Mouse (Mus musculus) urinary bladder, postnatal 10 days (tissue): ENCODE measurements around the gene Stk17b.
"Not testable (repeated sequence)": the region's sequence is repeated elsewhere in the genome, so short reads cannot be mapped to it uniquely, and the experiment has no call there.

Experiments
- DNase-seq: peaks from one replicate; pipeline ENCODE4 v3.0.0; 2022; ENCODE audit warnings: low spot score

Stk17b gene

DNA sequence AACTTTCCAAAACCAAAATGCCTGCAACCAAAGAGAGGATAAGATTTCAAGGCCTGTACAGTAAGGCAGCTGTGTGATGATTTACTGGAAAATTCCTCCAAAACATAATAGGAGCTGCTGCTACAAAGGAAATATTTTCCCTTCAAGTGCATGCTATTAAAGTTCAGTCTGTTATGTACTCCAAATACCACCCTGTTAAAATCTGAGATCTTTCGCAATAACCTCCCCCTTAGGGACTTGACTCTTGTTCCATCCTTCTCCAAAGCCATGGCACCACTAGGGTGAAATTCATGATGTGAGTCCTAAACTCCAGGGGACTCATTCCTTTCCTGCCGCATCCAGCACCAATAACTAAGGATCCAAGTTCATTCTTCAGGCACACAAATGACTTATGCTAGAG, 58.1 kb downstream of the Stk17b start:
- no peak for DNase-seq

DNA sequence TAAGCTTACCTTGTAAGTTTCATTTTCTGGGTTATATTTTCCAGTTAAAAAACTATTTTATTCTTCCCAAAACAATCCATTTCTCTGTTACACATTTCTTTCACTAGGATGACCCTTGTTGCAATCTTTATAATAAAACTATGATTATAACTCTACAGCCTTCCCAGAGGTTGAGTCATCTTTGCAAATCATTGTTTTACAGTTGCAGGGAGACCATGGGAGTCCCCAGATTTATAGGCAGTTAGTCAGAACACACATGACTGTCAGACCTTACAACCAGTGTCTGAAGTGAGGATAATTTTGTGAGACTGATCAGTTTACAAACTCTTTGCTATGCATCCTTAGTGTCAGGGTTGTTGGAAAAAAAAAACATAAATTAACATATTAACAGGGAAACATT, 63.7 kb downstream of the Stk17b start:
- no peak for DNase-seq

- no peak for DNase-seq
Measured at GRCm38 (mm10) chr1:53720601-53721351, 64.2 kb downstream of the Stk17b start.

DNA sequence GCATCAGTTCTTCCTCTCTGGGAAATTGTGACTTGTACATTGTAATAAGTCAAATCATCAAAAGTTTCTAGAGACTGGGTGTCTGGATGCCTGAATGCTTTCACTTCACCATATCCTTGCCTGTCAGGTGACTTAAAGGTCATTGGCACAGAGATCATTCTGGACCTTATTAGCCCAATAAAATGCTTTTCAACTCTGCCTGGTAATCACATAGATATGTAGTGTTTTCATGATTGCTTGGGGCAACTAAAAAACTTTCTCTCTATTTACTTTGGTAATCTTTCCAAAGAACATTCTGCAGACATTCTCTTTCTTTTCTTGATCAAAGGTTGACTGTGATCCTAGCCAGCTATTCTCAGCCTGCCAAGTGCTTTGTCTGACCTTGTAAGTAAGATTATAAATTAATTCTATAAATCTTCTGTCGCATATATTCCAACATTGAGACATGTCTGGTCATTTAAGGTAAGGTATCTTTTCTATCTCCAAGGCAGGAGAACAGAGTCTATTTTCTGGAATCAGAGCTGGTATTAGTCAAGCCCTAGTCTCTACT, 69.0 kb downstream of the Stk17b start:
- no peak for DNase-seq

- no peak for DNase-seq
Measured at GRCm38 (mm10) chr1:53715446-53715845, 69.6 kb downstream of the Stk17b start.

- DNase-seq, result not testable (repeated sequence)
Measured at GRCm38 (mm10) chr1:53713383-53713782, 71.6 kb downstream of the Stk17b start.

DNA sequence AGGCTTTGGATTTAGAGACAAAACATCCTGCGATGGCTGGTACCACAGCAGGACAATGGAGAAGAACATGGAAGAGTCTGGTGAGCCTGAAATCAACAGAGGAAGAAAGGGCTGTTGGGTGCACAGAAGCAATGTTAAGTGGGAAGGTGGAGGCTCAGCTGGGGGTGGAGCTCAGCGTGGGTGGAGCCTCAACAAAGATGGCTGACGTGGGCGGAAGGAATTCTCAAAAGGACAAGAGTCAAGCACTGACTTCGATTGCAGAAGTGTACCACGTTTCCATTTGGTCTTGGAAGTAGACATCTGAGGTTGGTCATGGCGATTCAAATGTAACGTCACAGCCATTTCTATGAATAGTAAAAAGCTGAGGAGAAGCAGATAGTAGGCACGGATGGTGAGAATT, 74.0 kb downstream of the Stk17b start:
- no peak for DNase-seq

DNA sequence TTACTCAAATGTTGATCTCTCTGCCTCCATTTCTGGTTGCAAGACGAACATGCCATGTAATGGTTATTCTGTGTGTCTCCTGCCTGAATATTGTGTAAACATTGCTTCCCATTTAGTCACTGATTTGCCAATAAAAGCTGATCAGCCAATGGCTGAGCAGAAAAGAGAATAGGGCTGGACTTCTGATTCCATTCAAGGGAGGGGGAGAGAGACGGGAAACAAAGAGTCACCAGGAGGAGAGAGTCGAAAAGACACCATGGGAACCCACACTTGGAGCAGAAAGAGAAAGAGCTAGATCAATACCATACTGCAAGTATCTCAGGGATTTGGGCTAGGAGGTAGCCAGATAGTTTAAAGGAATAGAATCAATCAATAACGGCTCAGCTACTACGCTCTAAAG, 75.4 kb downstream of the Stk17b start:
- DNase-seq, result not testable (repeated sequence)

DNA sequence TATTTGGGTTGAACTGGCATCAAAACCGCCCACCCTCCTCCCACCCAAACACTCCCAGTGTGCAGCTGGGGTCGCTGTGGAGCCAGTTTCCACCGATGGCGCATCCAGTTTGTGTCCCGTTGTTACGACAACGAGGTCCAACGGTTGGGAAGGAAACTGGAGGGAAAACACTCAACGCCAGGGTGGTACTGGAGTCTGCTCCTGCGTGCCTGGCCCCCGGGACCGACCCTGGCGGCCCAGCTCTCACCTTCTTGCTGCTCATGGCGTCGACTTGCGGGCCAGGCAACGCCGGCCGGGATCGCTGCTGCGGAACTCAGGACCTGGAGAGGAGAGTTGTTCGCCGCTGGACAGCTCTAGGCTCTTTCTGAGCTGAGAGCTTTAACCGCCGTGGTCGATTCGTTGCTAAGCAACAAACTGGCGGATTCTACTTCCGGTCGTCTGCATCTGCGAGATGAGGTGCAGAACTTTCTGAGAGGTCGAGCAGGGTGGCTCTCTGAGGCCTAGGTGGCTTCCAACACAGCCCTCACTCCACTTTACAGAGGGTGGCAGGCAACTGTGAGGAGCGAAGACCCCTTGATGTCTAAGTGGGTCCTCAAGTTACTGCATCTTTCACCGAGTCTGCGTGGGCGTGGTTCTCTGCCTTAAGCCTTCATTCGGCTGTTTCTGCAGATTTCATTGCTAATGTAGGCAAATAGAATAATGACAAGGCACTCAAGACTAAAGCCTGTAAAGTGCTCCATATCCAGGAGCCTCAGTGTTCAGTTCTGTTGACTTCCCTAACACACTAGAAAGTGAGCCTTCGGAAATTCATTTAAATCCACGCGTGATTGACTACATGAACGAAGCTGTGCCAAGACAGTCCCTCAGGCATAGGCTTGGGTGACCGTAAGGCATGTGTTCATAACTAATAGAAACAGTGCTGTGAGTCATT, 78.3 kb downstream of the Stk17b start, which contains the start of gene Dnah7a:
Gene Dnah7a, minus strand, starts transcription at position 354 of the 931 bp plus-strand sequence.
- no peak for DNase-seq
